Mouse (Mus musculus): ENCODE data around the gene Mrrf. TPM values are rescaled to one million over a fixed set of nuclear protein-coding genes. Genes with fewer than 3 reads are reported as not detected.

Mrrf gene
- polyA plus RNA-seq, 1 experiment from 2014 or later, result 33.7 TPM

GRCm38 (mm10) chr2:36099739-36100138 lies 36.5 kb upstream of the Mrrf start:
- Histone ChIP-seq H3K4me2 (replicated peaks; ENCODE audit: low read depth, low read length) (no peak overlapping the region), H3K9ac (ENCODE audit: low read depth, low read length) (no peak overlapping the region), H3K27ac (ENCODE audit: low read depth, low read length) (no peak overlapping the region), H3K4me3 (ENCODE audit: low read length) (no peak overlapping the region), H3K36me3 (ENCODE audit: control insufficient read depth, insufficient read depth, low read length) (no peaks in the 10 kb centered on the region), H3K4me1 (ENCODE audit: control insufficient read depth, insufficient read depth, low read length) (peaks cover 16% of the 10 kb centered on the region), H3K9me3 (ENCODE audit: control insufficient read depth, low read length) (no peaks in the 10 kb centered on the region), H3K27me3 (ENCODE audit: control insufficient read depth, insufficient read depth, low read length) (peaks cover 96% of the 10 kb centered on the region)
- ATAC-seq (ENCODE audit: low FRiP score, low TSS enrichment), result no peak
- WGBS, result 19% methylated on average over 6 of the region's 6 CpGs

- ATAC-seq (ENCODE audit: low FRiP score, low TSS enrichment), result 0 out of 2 replicates have a peak, but pooled peaks have one; percentile 24
- no peak overlapping the region for H3K9ac ChIP-seq (ENCODE audit: low read depth, low read length)
- no peaks in the 10 kb centered on the region for H3K36me3 ChIP-seq (ENCODE audit: control insufficient read depth, insufficient read depth, low read length)
- no peaks in the 10 kb centered on the region for H3K9me3 ChIP-seq (ENCODE audit: control insufficient read depth, low read length)
- H3K27me3 ChIP-seq (ENCODE audit: control insufficient read depth, insufficient read depth, low read length), result peaks cover 95% of the 10 kb centered on the region
- H3K27ac ChIP-seq (ENCODE audit: low read depth, low read length), result no peak overlapping the region
- H3K4me2 ChIP-seq (replicated peaks; ENCODE audit: low read depth, low read length), result peak overlapping the region; percentile 10; the same call in 1 of the 2 replicates
- WGBS, result 4% methylated on average over 28 of the region's 28 CpGs
- peak overlapping the region; percentile 48 for H3K4me3 ChIP-seq (ENCODE audit: low read length)
- H3K4me1 ChIP-seq (ENCODE audit: control insufficient read depth, insufficient read depth, low read length), result peaks cover 24% of the 10 kb centered on the region
Observed at GRCm38 (mm10) chr2:36101866-36102558, 34.2 kb upstream of the Mrrf start.

DNA sequence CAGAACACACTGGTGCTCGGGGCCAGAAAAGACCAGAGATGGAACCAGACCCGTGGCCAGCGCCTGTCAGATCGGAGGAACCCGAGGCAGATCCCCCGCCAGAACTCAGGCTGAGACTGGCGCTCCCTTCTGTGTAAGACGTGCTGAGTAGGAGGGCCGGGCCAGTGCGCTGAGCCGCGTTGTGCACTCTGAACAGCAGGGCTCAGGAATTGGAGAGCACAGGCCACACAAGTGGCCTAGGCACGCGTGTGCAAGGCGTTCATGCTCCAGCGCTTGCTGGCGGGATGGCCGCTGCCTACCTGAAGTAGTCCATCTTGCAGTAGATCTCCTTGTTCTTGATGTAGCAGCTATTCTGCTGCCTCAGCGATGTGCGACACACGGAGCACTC lies 33.6 kb upstream of the Mrrf start:
- Histone ChIP-seq H3K9me3 (ENCODE audit: control insufficient read depth, low read length) (no peaks in the 10 kb centered on the region), H3K4me1 (ENCODE audit: control insufficient read depth, insufficient read depth, low read length) (peaks cover 24% of the 10 kb centered on the region), H3K4me3 (ENCODE audit: low read length) (peak overlapping the region; percentile 48), H3K27me3 (ENCODE audit: control insufficient read depth, insufficient read depth, low read length) (peaks cover 93% of the 10 kb centered on the region), H3K4me2 (replicated peaks; ENCODE audit: low read depth, low read length) (peak overlapping the region; percentile 10), H3K27ac (ENCODE audit: low read depth, low read length) (no peak overlapping the region), H3K36me3 (ENCODE audit: control insufficient read depth, insufficient read depth, low read length) (no peaks in the 10 kb centered on the region), H3K9ac (ENCODE audit: low read depth, low read length) (peak overlapping the region; percentile 34; the same call in 1 of the 2 replicates)
- WGBS, result under 1% methylated on average over 21 of the region's 21 CpGs
- ATAC-seq (ENCODE audit: low FRiP score, low TSS enrichment), result no peak

DNA sequence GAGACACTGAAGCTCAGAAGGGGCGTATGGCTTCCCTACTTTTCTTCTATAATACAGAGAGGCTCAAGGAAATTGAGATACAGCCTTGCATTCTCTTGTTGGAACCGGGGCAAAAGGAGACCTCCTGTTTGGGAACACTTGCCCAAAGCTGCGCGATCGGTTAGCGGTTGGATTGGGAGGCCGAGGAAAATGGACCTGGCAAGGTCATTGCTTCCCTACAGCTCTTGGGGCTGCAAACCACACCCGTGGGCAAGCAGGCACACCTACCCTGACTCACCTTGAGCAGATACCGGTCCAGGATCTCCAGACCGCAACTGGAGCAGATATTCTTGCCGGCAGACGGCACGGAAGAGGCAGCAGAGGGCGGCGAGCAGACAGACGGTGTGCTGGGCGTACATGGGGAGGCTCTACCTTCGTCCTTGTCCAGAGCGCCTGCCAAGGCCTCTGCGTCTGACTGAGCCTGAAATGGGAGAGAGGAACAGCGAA lies 33.1 kb upstream of the Mrrf start:
- Histone ChIP-seq H3K9ac (ENCODE audit: low read depth, low read length) (peak overlapping the region; percentile 34; the same call in 1 of the 2 replicates), H3K9me3 (ENCODE audit: control insufficient read depth, low read length) (no peaks in the 10 kb centered on the region), H3K36me3 (ENCODE audit: control insufficient read depth, insufficient read depth, low read length) (no peaks in the 10 kb centered on the region), H3K4me3 (ENCODE audit: low read length) (peak overlapping the region; percentile 48), H3K27me3 (ENCODE audit: control insufficient read depth, insufficient read depth, low read length) (peaks cover 93% of the 10 kb centered on the region), H3K27ac (ENCODE audit: low read depth, low read length) (no peak overlapping the region), H3K4me1 (ENCODE audit: control insufficient read depth, insufficient read depth, low read length) (peaks cover 24% of the 10 kb centered on the region), H3K4me2 (replicated peaks; ENCODE audit: low read depth, low read length) (peak overlapping the region; percentile 83)
- 4% methylated on average over 21 of the region's 21 CpGs for WGBS
- ATAC-seq (ENCODE audit: low FRiP score, low TSS enrichment), result no peak

DNA sequence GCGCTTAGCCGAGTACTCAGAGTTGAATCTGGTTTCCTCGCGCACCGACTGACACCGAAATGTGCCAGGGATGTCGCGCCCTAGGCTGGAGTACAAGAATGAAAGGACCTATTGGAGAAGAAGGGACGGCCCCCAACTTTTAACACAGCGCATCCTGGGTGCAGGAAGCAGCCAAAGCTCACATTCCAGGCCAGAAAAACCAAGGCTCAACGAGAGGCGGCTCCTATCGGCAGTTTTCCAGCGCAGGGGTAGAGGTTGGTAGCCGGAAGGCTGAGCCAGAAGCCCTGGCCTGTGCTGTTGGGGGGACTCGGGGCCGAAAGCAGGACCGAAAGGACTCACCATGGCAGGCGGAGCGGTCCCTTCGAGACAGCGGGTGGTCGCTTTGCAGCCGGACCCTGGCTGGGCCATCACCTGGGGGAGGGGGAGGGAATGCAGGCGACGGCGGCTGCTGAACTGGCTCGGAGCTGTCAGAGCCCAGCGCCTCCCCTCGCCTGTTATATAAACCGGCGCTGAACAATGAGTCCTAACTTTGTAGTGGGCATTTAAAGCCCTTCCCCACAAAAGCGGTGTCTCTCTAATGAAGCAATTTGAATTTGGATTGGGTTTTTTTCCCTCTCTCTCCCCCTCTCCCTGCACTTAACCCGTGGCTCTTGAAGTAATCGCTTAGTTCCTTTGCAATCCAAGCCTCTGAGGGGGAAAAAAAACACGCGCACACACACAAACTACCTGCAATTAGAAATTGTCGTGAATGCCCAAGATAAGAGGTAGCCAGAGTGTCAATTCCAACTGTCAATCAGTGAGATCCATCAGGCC lies 32.4 kb upstream of the Mrrf start:
- 1% methylated on average over 38 of the region's 38 CpGs for WGBS
- Histone ChIP-seq H3K4me3 (ENCODE audit: low read length) (peak overlapping the region; percentile 48), H3K27ac (ENCODE audit: low read depth, low read length) (no peak overlapping the region), H3K27me3 (ENCODE audit: control insufficient read depth, insufficient read depth, low read length) (peaks cover 90% of the 10 kb centered on the region), H3K4me2 (replicated peaks; ENCODE audit: low read depth, low read length) (peak overlapping the region; percentile 83), H3K9me3 (ENCODE audit: control insufficient read depth, low read length) (no peaks in the 10 kb centered on the region), H3K4me1 (ENCODE audit: control insufficient read depth, insufficient read depth, low read length) (peaks cover 24% of the 10 kb centered on the region), H3K36me3 (ENCODE audit: control insufficient read depth, insufficient read depth, low read length) (no peaks in the 10 kb centered on the region), H3K9ac (ENCODE audit: low read depth, low read length) (no peak overlapping the region)
- no peak for ATAC-seq (ENCODE audit: low FRiP score, low TSS enrichment)

DNA sequence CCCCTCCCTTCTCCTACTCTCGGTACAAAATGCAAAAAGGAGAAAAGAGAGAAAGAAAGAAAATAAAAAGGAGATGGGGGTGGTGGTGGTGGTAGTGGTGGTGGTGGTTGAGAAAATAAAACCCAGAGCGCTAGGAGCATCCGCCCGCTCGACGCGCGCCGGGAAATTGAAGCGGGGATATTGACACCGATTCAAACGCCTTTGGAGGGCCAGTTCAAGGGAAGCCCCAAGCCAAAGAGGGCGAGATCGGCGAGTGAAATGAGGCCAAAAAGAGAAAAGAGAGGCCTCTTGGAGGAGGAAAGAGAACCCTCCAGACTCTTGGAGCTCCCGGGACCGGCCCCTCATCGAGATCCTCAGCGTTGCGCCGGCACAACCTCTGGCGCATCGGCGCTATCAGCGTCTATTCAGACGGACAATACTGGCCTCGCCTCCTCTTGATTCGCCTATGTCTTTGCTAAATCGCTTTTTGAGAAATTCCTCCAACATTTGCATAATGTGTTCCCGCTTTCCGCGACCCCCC lies 31.7 kb upstream of the Mrrf start:
- under 1% methylated on average over 32 of the region's 32 CpGs for WGBS
- ATAC-seq (ENCODE audit: low FRiP score, low TSS enrichment), result no peak
- H3K4me1 ChIP-seq (ENCODE audit: control insufficient read depth, insufficient read depth, low read length), result peaks cover 24% of the 10 kb centered on the region
- H3K27ac ChIP-seq (ENCODE audit: low read depth, low read length), result no peak overlapping the region
- H3K27me3 ChIP-seq (ENCODE audit: control insufficient read depth, insufficient read depth, low read length), result peaks cover 89% of the 10 kb centered on the region
- peak overlapping the region; percentile 83 for H3K4me2 ChIP-seq (replicated peaks; ENCODE audit: low read depth, low read length)
- peak overlapping the region; percentile 48 for H3K4me3 ChIP-seq (ENCODE audit: low read length)
- H3K9me3 ChIP-seq (ENCODE audit: control insufficient read depth, low read length), result no peaks in the 10 kb centered on the region
- peak overlapping the region; percentile 50 for H3K9ac ChIP-seq (ENCODE audit: low read depth, low read length)
- no peaks in the 10 kb centered on the region for H3K36me3 ChIP-seq (ENCODE audit: control insufficient read depth, insufficient read depth, low read length)

- H3K36me3 ChIP-seq (ENCODE audit: control insufficient read depth, insufficient read depth, low read length), result no peaks in the 10 kb centered on the region
- no peak within 1 kb of the TSS for H3K27ac ChIP-seq (ENCODE audit: low read depth, low read length)
- H3K9me3 ChIP-seq (ENCODE audit: control insufficient read depth, low read length), result no peaks in the 10 kb centered on the region
- H3K4me1 ChIP-seq (ENCODE audit: control insufficient read depth, insufficient read depth, low read length), result peaks cover 24% of the 10 kb centered on the region
- peaks cover 89% of the 10 kb centered on the region for H3K27me3 ChIP-seq (ENCODE audit: control insufficient read depth, insufficient read depth, low read length)
- peak within 1 kb of the TSS; percentile 50 for H3K9ac ChIP-seq (ENCODE audit: low read depth, low read length)
- ATAC-seq (ENCODE audit: low FRiP score, low TSS enrichment), result peak; percentile 38
- WGBS, result under 1% methylated on average over 42 of the region's 58 CpGs
- H3K4me3 ChIP-seq (ENCODE audit: low read length), result peak within 1 kb of the TSS; percentile 48
- H3K4me2 ChIP-seq (replicated peaks; ENCODE audit: low read depth, low read length), result peak within 1 kb of the TSS; percentile 83
Observed at GRCm38 (mm10) chr2:36104956-36105741, 31.0 kb upstream of the Mrrf start, which contains the start of gene Lhx6. Lhx6 (minus strand) TSS chr2:36105408.

DNA sequence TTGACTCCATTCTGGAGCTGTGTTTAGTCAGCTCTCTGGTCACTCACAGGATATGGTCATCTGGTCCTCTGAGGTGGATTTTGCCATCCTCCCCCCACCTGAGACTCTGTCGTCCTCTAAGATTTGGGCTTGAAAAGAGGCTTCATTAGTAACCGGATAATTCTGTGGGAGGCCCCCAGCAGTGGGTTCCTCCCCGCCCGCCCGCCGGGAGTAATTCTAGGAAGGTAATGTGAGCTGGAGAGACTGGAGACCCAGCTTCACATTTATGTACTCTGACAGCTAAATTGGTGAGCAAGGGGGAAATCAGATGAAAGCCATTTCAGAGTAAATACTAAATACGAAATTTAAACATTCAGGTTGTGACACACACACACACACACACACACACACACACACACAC lies 27.6 kb upstream of the Mrrf start:
- ATAC-seq (ENCODE audit: low FRiP score, low TSS enrichment), result no peak
- no peaks in the 10 kb centered on the region for H3K9me3 ChIP-seq (ENCODE audit: control insufficient read depth, low read length)
- WGBS, result 8% methylated on average over 7 of the region's 7 CpGs

More for the DNA sequence above, 27.6 kb upstream of the Mrrf start:
- H3K9ac ChIP-seq (ENCODE audit: low read depth, low read length), result no peak overlapping the region
- H3K4me2 ChIP-seq (replicated peaks; ENCODE audit: low read depth, low read length), result no peak overlapping the region
- peaks cover 12% of the 10 kb centered on the region for H3K4me1 ChIP-seq (ENCODE audit: control insufficient read depth, insufficient read depth, low read length)
- no peak overlapping the region for H3K4me3 ChIP-seq (ENCODE audit: low read length)
- H3K27me3 ChIP-seq (ENCODE audit: control insufficient read depth, insufficient read depth, low read length), result peaks cover 65% of the 10 kb centered on the region
- no peak overlapping the region for H3K27ac ChIP-seq (ENCODE audit: low read depth, low read length)
- no peaks in the 10 kb centered on the region for H3K36me3 ChIP-seq (ENCODE audit: control insufficient read depth, insufficient read depth, low read length)

Measured in kidney, embryonic 14.5 days (tissue).